Mouse (Mus musculus): ENCODE data around the gene Itih2.

Itih2 gene

GRCm38 (mm10) chr2:10108535-10109189 is 22.5 kb downstream of the Itih2 start:
- no peak for DNase-seq

DNA sequence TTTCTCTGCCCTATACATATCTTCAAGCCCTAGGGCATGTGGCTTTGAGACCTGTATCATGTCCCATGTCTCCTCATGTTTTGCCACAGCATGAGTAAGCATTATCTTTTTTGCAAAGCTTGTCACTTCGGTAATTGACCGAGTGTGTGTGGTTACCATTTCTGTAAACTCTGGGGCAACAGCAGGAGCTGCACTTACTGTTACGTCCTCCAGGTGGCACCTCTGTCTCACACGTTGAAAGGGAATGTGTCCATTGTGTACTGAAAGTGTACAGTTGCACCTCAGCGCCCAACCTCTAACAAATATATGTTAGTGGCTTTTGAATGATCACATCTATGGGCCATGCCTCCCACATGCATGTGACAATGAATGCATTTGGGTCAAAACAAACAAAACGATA is 30.0 kb downstream of the Itih2 start:
- DNase-seq: peak; percentile 25 to 54

- DNase-seq: no peak
Measured at GRCm38 (mm10) chr2:10100471-10100870, 30.7 kb downstream of the Itih2 start.

- peak; percentile 48 to 75 for DNase-seq
Measured at GRCm38 (mm10) chr2:10098598-10099215, 32.5 kb downstream of the Itih2 start.

GRCm38 (mm10) chr2:10094327-10095100 is 36.7 kb downstream of the Itih2 start:
- no peak for DNase-seq

- DNase-seq: no peak
Measured at GRCm38 (mm10) chr2:10087256-10087850, 43.8 kb downstream of the Itih2 start.

DNA sequence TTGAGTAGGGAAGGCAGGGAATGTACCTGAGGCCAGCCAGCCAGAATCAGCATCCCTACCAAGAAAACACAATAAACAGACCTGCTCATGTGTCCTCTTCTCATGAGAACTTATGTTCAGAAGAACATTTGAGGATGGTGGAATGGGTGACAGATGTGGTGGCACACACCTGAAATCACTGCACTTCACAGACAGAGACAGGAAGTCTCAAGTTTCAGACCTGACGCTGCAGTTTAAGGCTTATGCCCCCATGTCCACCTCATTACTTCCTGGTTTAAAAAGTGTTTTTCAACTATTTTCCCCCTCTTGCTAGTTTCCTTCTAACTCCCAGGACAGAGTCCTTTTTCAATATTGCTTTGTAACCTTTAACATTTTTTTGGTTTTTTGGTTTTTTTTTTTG is 48.5 kb downstream of the Itih2 start:
- no peak for DNase-seq

GRCm38 (mm10) chr2:10081453-10082080 is 49.6 kb downstream of the Itih2 start:
- no peak for DNase-seq

GRCm38 (mm10) chr2:10080310-10081010 is 50.7 kb downstream of the Itih2 start, which contains the start of the genes Atp5c1 and Kin:
Atp5c1 (minus strand) TSS chr2:10080510.
Kin (plus strand) TSS chr2:10080593.
- peak; percentile 95 to 98 for DNase-seq

- DNase-seq: no peak
Measured at GRCm38 (mm10) chr2:10079745-10080309, 51.4 kb downstream of the Itih2 start.

GRCm38 (mm10) chr2:10076675-10077074 is 54.5 kb downstream of the Itih2 start:
- no peak for DNase-seq

DNA sequence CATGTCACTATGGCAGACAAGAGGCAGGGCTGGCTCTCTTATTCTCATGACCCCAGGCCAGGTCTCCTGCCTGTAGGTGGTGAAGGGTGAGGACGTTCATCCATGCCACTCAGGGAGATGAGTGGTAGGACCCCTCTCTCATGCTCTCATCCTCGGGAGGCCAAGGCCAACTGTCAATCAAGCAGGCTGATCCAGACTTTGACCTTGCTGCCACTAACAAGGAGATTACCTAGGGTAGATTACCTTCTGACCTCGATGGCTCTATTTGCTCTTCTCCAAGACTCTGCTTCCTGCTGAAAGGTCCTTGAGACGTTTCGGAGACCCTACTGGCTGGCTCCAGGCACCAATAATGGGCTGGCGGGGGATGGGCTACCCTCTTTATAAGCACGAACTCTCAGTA is 56.7 kb downstream of the Itih2 start:
- no peak for DNase-seq

- DNase-seq: no peak
Measured at GRCm38 (mm10) chr2:10071751-10072150, 59.4 kb downstream of the Itih2 start.

GRCm38 (mm10) chr2:10058836-10059235 is 72.4 kb downstream of the Itih2 start:
- no peak for DNase-seq

DNA sequence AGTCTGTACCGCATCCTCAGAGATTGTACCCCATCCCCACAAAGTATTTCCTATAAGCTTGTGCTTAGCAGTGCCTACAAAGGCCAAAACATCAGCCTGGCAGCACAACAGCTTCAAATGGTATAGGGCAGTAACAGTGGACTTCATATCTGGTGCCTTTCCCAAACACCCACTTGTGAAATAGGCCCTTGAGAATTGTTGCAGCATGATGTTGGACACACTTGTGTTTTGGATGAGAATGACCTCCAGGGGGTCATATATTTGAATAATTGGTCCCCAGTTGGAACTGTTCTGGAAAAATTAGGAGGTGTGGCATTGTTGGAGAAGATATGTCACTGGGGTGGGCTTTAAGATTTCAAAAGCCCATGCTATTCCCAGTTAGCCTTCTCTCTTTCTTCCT is 79.2 kb downstream of the Itih2 start:
- no peak for DNase-seq

DNA sequence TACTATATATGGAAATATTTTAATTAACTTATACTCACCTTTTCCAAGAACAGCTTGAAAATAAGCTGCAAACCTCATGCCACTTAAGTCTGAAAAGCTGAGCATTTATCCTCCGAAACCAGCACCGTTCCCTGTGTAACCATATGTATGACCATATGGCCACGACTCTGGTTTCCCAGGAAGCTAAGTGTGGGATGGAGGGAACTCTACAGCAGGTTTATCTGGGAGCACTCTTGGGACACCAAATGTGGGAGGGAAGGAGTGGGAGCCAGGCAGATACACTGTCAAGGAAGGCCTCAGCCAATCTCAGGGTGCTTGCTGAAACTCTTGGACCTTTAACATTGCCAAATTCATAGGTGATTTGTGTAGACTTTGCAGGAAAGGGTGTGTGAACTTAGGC is 80.3 kb downstream of the Itih2 start:
- no peak for DNase-seq

DNA sequence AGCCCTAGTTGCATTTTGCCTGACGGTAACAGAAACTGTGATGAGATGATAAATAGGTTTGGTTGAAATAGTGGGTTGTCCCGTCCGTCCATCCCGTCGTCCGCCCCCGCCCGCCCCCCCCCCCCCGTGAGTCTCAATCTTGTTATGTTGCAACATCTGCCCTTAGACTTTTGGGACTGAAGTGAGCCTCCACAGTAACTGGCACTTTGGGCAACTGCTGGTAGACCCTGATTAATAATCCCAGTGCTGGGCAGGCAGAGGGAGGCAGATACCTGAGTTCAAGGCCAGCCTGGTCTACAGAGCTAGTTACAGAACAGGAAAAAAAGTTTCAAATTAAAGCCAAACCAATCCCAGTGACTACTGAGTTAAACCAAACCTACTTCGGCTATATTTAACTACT is 81.7 kb downstream of the Itih2 start:
- DNase-seq: no peak

- peak; percentile 94 to 97 for DNase-seq
Measured at GRCm38 (mm10) chr2:10048461-10048860, 82.7 kb downstream of the Itih2 start, which contains the start of gene Taf3. Taf3 (minus strand) TSS chr2:10048596.

- peak; percentile 52 to 53 for DNase-seq
Measured at GRCm38 (mm10) chr2:10047758-10048436, 83.3 kb downstream of the Itih2 start.
